Mouse (Mus musculus) hindbrain, embryonic 13.5 days (tissue): Measurements from ENCODE around the gene Disc1. TPM values are rescaled to one million over a fixed set of nuclear protein-coding genes. Genes with fewer than 3 reads are reported as not detected.
A peak's percentile ranks its signal among the peaks of the same experiment; 100 is the strongest.

Experiments
- ATAC-seq: fragments of 200-750 bp; cut with Nextera tagmentation; 2 replicates; pipeline ENCODE4 v1.8.0; 2017; ENCODE audit warnings: moderate TSS enrichment; ENCODE audit not compliant: low FRiP score
- H3K27ac ChIP-seq: fragments of 300-500 bp; sonication (generic); 2 replicates; pipeline ENCODE4 v1.5.1; 2015; ENCODE audit warnings: inconsistent platforms, mild to moderate bottlenecking, moderate library complexity
- H3K27me3 ChIP-seq: fragments of 300-500 bp; sonication (generic); 2 replicates; pipeline ENCODE4 v1.6.1; 2015; ENCODE audit warnings: mild to moderate bottlenecking, inconsistent platforms
- H3K36me3 ChIP-seq: fragments of 300-500 bp; sonication (generic); 2 replicates; pipeline ENCODE4 v1.6.1; 2015; ENCODE audit warnings: mild to moderate bottlenecking, inconsistent platforms
- H3K4me1 ChIP-seq: fragments of 300-500 bp; sonication (generic); replicated peaks from 2 replicates; pipeline ENCODE4 v1.6.1; 2015; ENCODE audit warnings: inconsistent platforms
- H3K4me2 ChIP-seq: fragments of 300-500 bp; sonication (generic); 2 replicates; pipeline ENCODE4 v1.6.1; 2015; ENCODE audit warnings: inconsistent platforms, mild to moderate bottlenecking, moderate library complexity
- H3K4me3 ChIP-seq: fragments of 300-500 bp; sonication (generic); 2 replicates; pipeline ENCODE4 v1.5.1; 2015; ENCODE audit warnings: mild to moderate bottlenecking, inconsistent platforms
- H3K9ac ChIP-seq: fragments of 300-500 bp; sonication (generic); 2 replicates; pipeline ENCODE4 v1.6.1; 2015; ENCODE audit warnings: mild to moderate bottlenecking, inconsistent platforms
- H3K9me3 ChIP-seq: fragments of 300-500 bp; sonication (generic); 2 replicates; pipeline ENCODE4 v1.6.1; 2016; ENCODE audit warnings: inconsistent platforms
- WGBS: fragments of 180-500 bp; shearing (Covaris S2); methylation state at CpG from one replicate; pipeline ENCODE4 v1.1.7; 2015; 5-methylcytosine and 5-hydroxymethylcytosine counted together
- polyA plus RNA-seq: library from polyadenylated mRNA; unstranded; fragments of >200 nt; fragmentation: Nextera tagmentation; extraction: Ambion mirVana; gene quantifications from 2 replicates; pipeline ENCODE4 v1.2.1, GENCODE M21; 2015

Gene Disc1
- polyA plus RNA-seq, 1 experiment from 2014 or later: 1.3 TPM

DNA sequence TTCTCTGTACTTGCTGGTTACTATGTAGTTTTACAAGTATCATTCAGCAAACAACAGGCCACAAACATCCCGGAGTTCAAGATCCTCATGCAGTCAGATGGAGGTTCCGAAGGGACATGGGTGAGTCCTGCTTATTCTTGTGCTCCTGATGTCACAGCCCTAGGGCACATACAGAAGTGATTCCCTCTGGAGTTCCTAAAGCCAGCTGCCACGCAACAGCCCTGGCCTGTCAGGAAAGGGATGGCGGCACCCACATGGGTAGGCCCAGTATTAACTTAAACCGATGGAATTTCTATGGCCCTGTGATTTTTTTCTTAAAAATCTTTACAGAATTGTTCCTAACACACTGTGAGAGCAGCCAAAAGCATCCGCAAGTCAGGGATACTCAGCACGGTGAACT is 10.6 kb upstream of the Disc1 start:
- Histone ChIP-seq H3K27me3 (no peaks in the 10 kb centered on the region), H3K27ac (no peak overlapping the region), H3K9ac (no peak overlapping the region), H3K9me3 (no peaks in the 10 kb centered on the region), H3K36me3 (peaks cover 23% of the 10 kb centered on the region), H3K4me3 (no peak overlapping the region), H3K4me1 (0 out of 2 replicates have a peak, but pooled peaks cover 4% of the 10 kb centered on the region), H3K4me2 (no peak overlapping the region)
- no peak for ATAC-seq
- 74% methylated on average over 7 of the region's 7 CpGs for WGBS

- WGBS: 55% methylated on average over 9 of the region's 9 CpGs
- no peaks in the 10 kb centered on the region for H3K27me3 ChIP-seq
- no peaks in the 10 kb centered on the region for H3K9me3 ChIP-seq
- H3K9ac ChIP-seq: no peak overlapping the region
- H3K4me3 ChIP-seq: no peak overlapping the region
- peaks cover 19% of the 10 kb centered on the region for H3K36me3 ChIP-seq
- H3K27ac ChIP-seq: no peak overlapping the region
- ATAC-seq: no peak
- no peak overlapping the region for H3K4me2 ChIP-seq
- no peaks in the 10 kb centered on the region for H3K4me1 ChIP-seq
Measured at GRCm38 (mm10) chr8:125043935-125044334, 10.1 kb upstream of the Disc1 start.

DNA sequence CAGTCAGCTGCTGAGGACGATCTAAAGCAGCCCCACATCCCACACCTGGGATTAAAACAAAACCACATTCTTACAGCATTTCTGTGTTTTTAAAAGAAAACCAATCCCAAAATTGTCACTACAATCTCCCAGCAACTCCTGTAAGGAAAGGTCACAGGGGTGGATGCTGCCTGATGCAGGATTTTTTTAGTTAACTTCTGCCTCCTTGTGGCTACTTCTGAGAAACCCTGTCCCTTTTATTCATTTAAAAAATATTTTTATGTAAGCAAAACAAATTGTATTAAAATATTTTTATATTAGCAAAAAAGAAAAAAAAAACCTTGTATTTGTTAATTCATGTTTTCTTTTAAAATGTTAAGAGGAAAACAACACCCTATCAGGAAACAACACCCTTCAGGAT is 8.2 kb upstream of the Disc1 start:
- Histone ChIP-seq H3K9me3 (no peaks in the 10 kb centered on the region), H3K4me1 (no peaks in the 10 kb centered on the region), H3K27me3 (0 out of 2 replicates have a peak, but pooled peaks cover 4% of the 10 kb centered on the region), H3K36me3 (peaks cover 1% of the 10 kb centered on the region), H3K9ac (no peak overlapping the region), H3K27ac (no peak overlapping the region), H3K4me3 (no peak overlapping the region), H3K4me2 (no peak overlapping the region)
- no peak for ATAC-seq
- WGBS: 89% methylated on average over 1 of the region's 1 CpGs

DNA sequence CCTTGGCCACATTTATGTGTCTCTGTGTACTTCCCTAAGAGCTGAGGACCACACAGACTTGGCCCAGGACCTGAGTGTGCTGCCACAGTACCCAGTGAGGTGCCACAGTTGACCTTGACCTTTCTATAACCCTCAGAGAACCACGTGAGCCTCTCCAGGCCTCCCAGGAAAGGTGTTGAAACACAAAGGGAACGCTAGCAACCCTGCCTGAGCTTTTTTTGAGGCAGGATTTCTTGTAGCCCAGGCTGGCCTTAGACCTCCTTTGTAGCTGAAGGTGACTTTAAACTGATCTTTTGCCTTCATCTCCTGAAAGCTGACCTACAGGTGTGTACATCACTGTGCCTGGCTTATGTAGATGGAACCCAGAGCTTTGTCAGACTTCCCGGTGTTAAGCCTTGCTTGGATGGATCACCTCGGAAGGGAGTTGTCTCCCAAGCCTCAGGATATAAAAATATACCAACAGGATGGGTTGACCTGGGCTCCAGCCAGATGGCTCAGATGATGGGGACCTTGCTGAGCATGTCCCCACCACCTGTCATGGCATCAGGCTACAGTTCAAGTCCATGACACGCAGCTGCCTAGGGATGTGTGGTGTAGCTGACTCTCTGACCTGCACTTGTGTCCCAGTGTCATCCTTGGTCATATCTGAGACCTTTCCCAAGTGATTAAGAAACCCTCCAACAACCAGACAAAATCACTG is 4.8 kb upstream of the Disc1 start:
- Histone ChIP-seq H3K9me3 (no peaks in the 10 kb centered on the region), H3K4me3 (no peak overlapping the region), H3K27me3 (peaks cover 26% of the 10 kb centered on the region), H3K4me1 (peaks cover 9% of the 10 kb centered on the region), H3K9ac (no peak overlapping the region), H3K36me3 (no peaks in the 10 kb centered on the region), H3K27ac (no peak overlapping the region), H3K4me2 (no peak overlapping the region)
- ATAC-seq: no peak
- 66% methylated on average over 5 of the region's 5 CpGs for WGBS

DNA sequence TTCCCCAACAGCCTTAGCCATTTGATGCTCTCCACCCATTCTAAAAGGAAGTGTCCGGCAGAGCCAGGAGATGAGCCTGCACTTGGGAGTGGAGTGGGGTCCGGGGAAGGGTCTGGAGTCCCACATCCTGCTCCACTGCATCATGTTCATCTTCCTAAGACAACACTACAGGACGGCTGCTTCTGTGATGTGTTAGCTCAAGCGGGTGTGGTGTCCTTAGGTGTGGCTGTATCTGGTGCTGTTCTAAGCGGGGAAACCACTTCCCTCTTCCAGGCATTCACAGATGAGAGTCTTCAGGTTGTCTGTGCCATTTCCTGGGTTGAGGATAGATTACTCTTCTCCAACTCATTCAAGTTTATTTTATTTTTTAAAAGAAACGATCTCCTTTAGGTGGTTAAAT is 4.2 kb upstream of the Disc1 start:
- Histone ChIP-seq H3K4me3 (no peak overlapping the region), H3K4me2 (no peak overlapping the region), H3K9me3 (no peaks in the 10 kb centered on the region), H3K4me1 (peaks cover 16% of the 10 kb centered on the region), H3K9ac (no peak overlapping the region), H3K27me3 (peaks cover 32% of the 10 kb centered on the region), H3K36me3 (no peaks in the 10 kb centered on the region), H3K27ac (no peak overlapping the region)
- 88% methylated on average over 6 of the region's 6 CpGs for WGBS
- no peak for ATAC-seq

DNA sequence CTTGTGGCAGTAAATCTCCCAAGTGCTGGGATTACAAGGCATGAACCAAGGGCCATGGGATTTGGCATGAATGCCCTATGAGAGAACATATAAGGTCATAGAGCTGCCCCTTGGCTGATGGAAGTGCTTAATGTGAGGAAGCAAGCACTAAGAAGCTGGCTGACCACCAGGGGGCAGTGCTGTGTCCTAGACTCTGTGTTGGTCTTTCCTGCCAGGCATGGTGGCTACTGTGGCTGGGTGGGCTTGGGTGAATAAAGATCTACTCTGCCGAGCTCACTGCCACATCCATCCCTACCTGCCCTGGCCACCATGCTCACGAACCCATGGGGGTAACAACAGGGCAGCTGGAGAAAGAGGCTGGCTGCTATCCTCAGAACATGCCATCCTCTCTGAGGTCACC is 2.0 kb upstream of the Disc1 start:
- no peak overlapping the region for H3K4me3 ChIP-seq
- ATAC-seq: no peak
- WGBS: 43% methylated on average over 2 of the region's 2 CpGs

GRCm38 (mm10) chr8:125054436-125054810 is 428 bp downstream of the Disc1 start:
- Histone ChIP-seq H3K27me3 (peaks cover 48% of the 10 kb centered on the region), H3K27ac (peak overlapping the region; percentile 74), H3K9ac (peak overlapping the region; percentile 82), H3K4me2 (peak overlapping the region; percentile 96), H3K36me3 (no peaks in the 10 kb centered on the region), H3K9me3 (no peaks in the 10 kb centered on the region), H3K4me1 (peaks cover 17% of the 10 kb centered on the region), H3K4me3 (peak overlapping the region; percentile 64)
- ATAC-seq: peak; percentile 34
- 0% methylated on average over 38 of the region's 38 CpGs for WGBS

More for the DNA sequence above, 2.0 kb upstream of the Disc1 start:
- H3K4me1 ChIP-seq: peaks cover 17% of the 10 kb centered on the region
- H3K27ac ChIP-seq: no peak overlapping the region
- H3K9me3 ChIP-seq: no peaks in the 10 kb centered on the region
- H3K9ac ChIP-seq: no peak overlapping the region
- peaks cover 43% of the 10 kb centered on the region for H3K27me3 ChIP-seq
- no peak overlapping the region for H3K4me2 ChIP-seq
- no peaks in the 10 kb centered on the region for H3K36me3 ChIP-seq

GRCm38 (mm10) chr8:125060904-125061303 is 6.9 kb downstream of the Disc1 start:
- Histone ChIP-seq H3K9me3 (no peaks in the 10 kb centered on the region), H3K36me3 (no peaks in the 10 kb centered on the region), H3K4me2 (no peak overlapping the region), H3K4me3 (no peak overlapping the region), H3K27ac (no peak overlapping the region), H3K9ac (no peak overlapping the region), H3K4me1 (no peaks in the 10 kb centered on the region), H3K27me3 (peaks cover 13% of the 10 kb centered on the region)
- WGBS: 89% methylated on average over 8 of the region's 8 CpGs
- ATAC-seq: no peak

GRCm38 (mm10) chr8:125065596-125065995 is 11.6 kb downstream of the Disc1 start:
- Histone ChIP-seq H3K9me3 (no peaks in the 10 kb centered on the region), H3K9ac (no peak overlapping the region), H3K27me3 (0 out of 2 replicates have a peak, but pooled peaks cover 5% of the 10 kb centered on the region), H3K36me3 (no peaks in the 10 kb centered on the region), H3K4me1 (peaks cover 21% of the 10 kb centered on the region), H3K27ac (no peak overlapping the region), H3K4me3 (no peak overlapping the region), H3K4me2 (no peak overlapping the region)
- 83% methylated on average over 6 of the region's 6 CpGs for WGBS
- ATAC-seq: no peak

DNA sequence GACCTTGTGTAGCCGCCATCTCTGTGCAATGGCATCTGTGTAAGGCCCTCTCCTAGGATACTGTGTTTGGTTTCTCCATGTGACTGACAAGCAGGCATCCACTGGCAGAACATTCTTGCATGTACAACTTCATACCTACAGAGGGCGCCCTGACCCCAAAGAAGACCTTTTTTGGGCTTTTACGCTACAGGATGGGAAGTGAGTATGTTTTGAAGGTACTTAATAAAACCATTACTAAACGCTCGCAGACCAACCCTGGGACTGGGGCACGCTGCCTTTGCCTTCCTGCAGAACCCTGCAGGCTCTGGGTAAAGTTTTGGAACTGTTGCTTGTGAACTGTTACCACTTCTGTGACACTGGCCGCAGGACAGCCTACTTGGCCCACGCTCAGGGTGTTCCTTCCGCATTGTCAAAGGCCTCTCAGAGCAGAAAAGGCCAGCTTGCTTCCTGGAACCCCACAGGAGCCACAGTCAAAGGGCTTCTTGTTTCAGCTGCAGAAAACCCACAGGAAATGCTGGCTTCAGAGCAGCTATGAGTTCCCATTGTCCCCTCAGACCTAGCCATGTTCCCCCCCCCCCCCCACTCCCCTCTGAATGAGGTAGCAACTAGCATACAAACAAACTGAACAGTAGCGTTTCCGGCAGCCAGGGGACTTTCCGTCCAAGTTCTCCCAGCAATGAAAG is 13.1 kb downstream of the Disc1 start:
- Histone ChIP-seq H3K9ac (no peak overlapping the region), H3K36me3 (no peaks in the 10 kb centered on the region)
- 41% methylated on average over 12 of the region's 12 CpGs for WGBS

DNA sequence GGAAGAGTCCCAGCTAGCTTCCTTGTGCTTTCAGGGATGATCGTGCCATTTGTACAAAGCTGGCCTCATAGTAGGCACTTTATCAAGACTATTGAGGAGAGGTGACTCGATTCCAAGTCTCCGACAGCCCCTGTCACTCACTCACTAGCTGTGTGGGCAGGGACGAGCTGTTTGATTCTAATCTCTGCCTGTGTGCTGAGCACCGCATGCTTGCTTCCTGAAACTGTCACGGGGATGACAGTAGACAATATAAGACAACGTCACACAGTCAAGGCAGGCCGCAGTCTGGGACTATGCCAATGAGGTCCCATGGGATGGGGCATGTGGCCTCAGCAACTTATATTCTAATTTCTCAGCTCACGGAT is 13.6 kb downstream of the Disc1 start:
- H3K4me2 ChIP-seq: no peak overlapping the region
- H3K27ac ChIP-seq: peak overlapping the region; percentile 65
- 61% methylated on average over 9 of the region's 9 CpGs for WGBS
- H3K36me3 ChIP-seq: no peaks in the 10 kb centered on the region
- no peak overlapping the region for H3K9ac ChIP-seq
- 0 out of 2 replicates have a peak, but pooled peaks cover 5% of the 10 kb centered on the region for H3K27me3 ChIP-seq
- peak; percentile 76 for ATAC-seq
- H3K9me3 ChIP-seq: no peaks in the 10 kb centered on the region
- peaks cover 21% of the 10 kb centered on the region for H3K4me1 ChIP-seq
- H3K4me3 ChIP-seq: no peak overlapping the region

More for the DNA sequence above, 13.1 kb downstream of the Disc1 start:
- Histone ChIP-seq H3K27ac (peak overlapping the region; percentile 65), H3K9me3 (no peaks in the 10 kb centered on the region), H3K27me3 (0 out of 2 replicates have a peak, but pooled peaks cover 5% of the 10 kb centered on the region), H3K4me1 (peaks cover 21% of the 10 kb centered on the region), H3K4me3 (no peak overlapping the region), H3K4me2 (no peak overlapping the region)
- ATAC-seq: peak; percentile 48

DNA sequence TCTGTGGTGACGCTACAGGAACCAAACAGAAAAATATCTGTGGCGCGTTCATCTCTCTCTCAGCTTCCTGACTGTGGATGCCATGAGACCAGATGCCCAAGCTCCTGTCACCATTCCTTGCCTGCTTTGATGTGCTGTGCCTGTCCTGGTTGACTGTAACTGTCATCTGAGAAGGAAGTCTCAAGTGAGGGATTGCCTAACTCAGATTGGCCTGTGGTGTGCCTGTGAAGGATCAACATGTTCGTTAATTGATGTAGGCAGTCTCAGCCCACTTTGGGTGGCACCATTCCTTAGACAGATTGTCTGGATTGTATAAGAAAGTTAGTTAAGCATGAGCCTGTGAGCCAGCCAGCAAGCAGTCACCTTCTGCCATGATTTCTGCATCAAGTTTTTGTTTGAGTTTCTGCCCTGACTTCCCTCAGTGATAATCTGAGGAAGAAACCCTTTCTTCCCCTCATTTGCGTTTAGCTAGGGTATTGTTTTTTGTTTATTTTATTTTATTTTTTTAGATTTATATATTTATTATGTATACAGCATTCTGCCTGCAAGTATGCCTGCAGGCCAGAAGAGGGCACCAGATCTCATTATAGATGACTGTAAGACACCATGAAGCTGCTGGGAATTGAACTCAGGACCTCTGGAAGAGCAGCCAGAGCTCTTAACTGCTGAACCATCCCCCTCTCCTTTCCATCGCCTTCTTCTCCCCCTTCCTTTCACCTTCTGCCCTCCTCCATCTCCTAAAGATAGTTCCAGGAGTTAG is 14.3 kb downstream of the Disc1 start:
- H3K4me1 ChIP-seq: peaks cover 21% of the 10 kb centered on the region
- H3K4me2 ChIP-seq: no peak overlapping the region
- H3K9me3 ChIP-seq: no peaks in the 10 kb centered on the region
- no peak for ATAC-seq
- H3K9ac ChIP-seq: no peak overlapping the region
- H3K36me3 ChIP-seq: no peaks in the 10 kb centered on the region
- H3K27ac ChIP-seq: peak overlapping the region; percentile 65
- WGBS: 79% methylated on average over 6 of the region's 6 CpGs
- H3K4me3 ChIP-seq: no peak overlapping the region
- 0 out of 2 replicates have a peak, but pooled peaks cover 5% of the 10 kb centered on the region for H3K27me3 ChIP-seq
